Mouse (Mus musculus) fat pad, adult 2 months (tissue): Measurements from ENCODE around the gene Cox14.
"Not testable (repeated sequence)": the region's sequence is repeated elsewhere in the genome, so short reads cannot be mapped to it uniquely, and the experiment has no call there.

Experiments used
- DNase-seq: peaks from one replicate; pipeline ENCODE4 v3.0.0-alpha.2; 2011; ENCODE audit warnings: low read depth, low spot score; ENCODE audit errors: extremely low read depth

The Cox14 gene

GRCm38 (mm10) chr15:99724292-99725021 is 961 bp upstream of the Cox14 start:
- DNase-seq, result no peak

- no peak for DNase-seq
Observed at GRCm38 (mm10) chr15:99726549-99726948, 1.1 kb downstream of the Cox14 start.

GRCm38 (mm10) chr15:99727039-99727438 is 1.6 kb downstream of the Cox14 start:
- not testable (repeated sequence) for DNase-seq

GRCm38 (mm10) chr15:99727525-99727924 is 2.1 kb downstream of the Cox14 start:
- DNase-seq, result no peak

- DNase-seq, result no peak
Observed at GRCm38 (mm10) chr15:99728211-99728610, 2.8 kb downstream of the Cox14 start.

- DNase-seq, result no peak
Observed at GRCm38 (mm10) chr15:99729056-99729783, 3.8 kb downstream of the Cox14 start.

- no peak for DNase-seq
Observed at GRCm38 (mm10) chr15:99731167-99731566, 5.7 kb downstream of the Cox14 start.

GRCm38 (mm10) chr15:99731678-99732077 is 6.3 kb downstream of the Cox14 start:
- DNase-seq, result peak; percentile 33

GRCm38 (mm10) chr15:99733186-99733585 is 7.8 kb downstream of the Cox14 start:
- peak; percentile 80 for DNase-seq

GRCm38 (mm10) chr15:99735631-99736030 is 10.2 kb downstream of the Cox14 start:
- DNase-seq, result no peak

GRCm38 (mm10) chr15:99736675-99737074 is 11.3 kb downstream of the Cox14 start:
- DNase-seq, result no peak

- no peak for DNase-seq
Observed at GRCm38 (mm10) chr15:99740229-99740628, 14.8 kb downstream of the Cox14 start.

GRCm38 (mm10) chr15:99754204-99754603 is 28.8 kb downstream of the Cox14 start:
- no peak for DNase-seq

GRCm38 (mm10) chr15:99767467-99767866 is 42.0 kb downstream of the Cox14 start:
- no peak for DNase-seq

- peak; percentile 54 for DNase-seq
Observed at GRCm38 (mm10) chr15:99768761-99769160, 43.3 kb downstream of the Cox14 start.

GRCm38 (mm10) chr15:99771004-99771500 is 45.6 kb downstream of the Cox14 start:
- DNase-seq, result no peak

GRCm38 (mm10) chr15:99771601-99772276 is 46.3 kb downstream of the Cox14 start:
- DNase-seq, result no peak

- DNase-seq, result peak; percentile 68
Observed at GRCm38 (mm10) chr15:99772277-99772880, 47.0 kb downstream of the Cox14 start.

- DNase-seq, result not testable (repeated sequence)
Observed at GRCm38 (mm10) chr15:99772881-99772924, 47.3 kb downstream of the Cox14 start, which contains the start of gene Cers5. TSS of gene Cers5 (minus strand) at chr15:99772885.

- DNase-seq, result no peak
Observed at GRCm38 (mm10) chr15:99772925-99773324, 47.5 kb downstream of the Cox14 start.
